Mouse (Mus musculus): ENCODE measurements around the gene Sh3bp1. TPM values are rescaled to one million over a fixed set of nuclear protein-coding genes. Genes with fewer than 3 reads are reported as not detected.
A peak's percentile ranks its signal among the peaks of the same experiment; 100 is the strongest.
"Not testable (repeated sequence)": the region's sequence is repeated elsewhere in the genome, so short reads cannot be mapped to it uniquely, and the experiment has no call there.

The Sh3bp1 gene
- polyA plus RNA-seq, 1 experiment from 2014 or later: 51.2 TPM

GRCm38 (mm10) chr15:78868826-78869233, 30.7 kb upstream of the Sh3bp1 start:
- WGBS: 75% methylated on average over 7 of the region's 7 CpGs
- H3K27ac ChIP-seq: peak overlapping the region; percentile 84
- no peaks in the 10 kb centered on the region for H3K36me3 ChIP-seq
- H3K4me1 ChIP-seq: peaks cover 28% of the 10 kb centered on the region
- DNase-seq (ENCODE audit: low spot score): no peak
- no peaks in the 10 kb centered on the region for H3K9me3 ChIP-seq (replicated peaks)
- H3K4me3 ChIP-seq: peak overlapping the region; percentile 6; the same call in 1 of the 2 replicates
- H3K27me3 ChIP-seq (ENCODE audit: low read depth, poor library complexity, severe bottlenecking): no peaks in the 10 kb centered on the region; the same call in 1 of the 2 replicates

GRCm38 (mm10) chr15:78869775-78870174, 29.8 kb upstream of the Sh3bp1 start:
- H3K4me1 ChIP-seq: peaks cover 24% of the 10 kb centered on the region
- WGBS: 26% methylated on average over 6 of the region's 6 CpGs
- peak overlapping the region; percentile 84; the same call in 1 of the 2 replicates for H3K27ac ChIP-seq
- no peak overlapping the region for H3K4me3 ChIP-seq
- H3K36me3 ChIP-seq: no peaks in the 10 kb centered on the region
- H3K9me3 ChIP-seq (replicated peaks): no peaks in the 10 kb centered on the region
- peak; percentile 62 for DNase-seq (ENCODE audit: low spot score)
- no peaks in the 10 kb centered on the region; the same call in 1 of the 2 replicates for H3K27me3 ChIP-seq (ENCODE audit: low read depth, poor library complexity, severe bottlenecking)

GRCm38 (mm10) chr15:78872021-78872608, 27.5 kb upstream of the Sh3bp1 start:
- H3K27ac ChIP-seq: 0 out of 2 replicates have a peak overlapping the region, but pooled peaks have one; percentile 33
- no peaks in the 10 kb centered on the region for H3K36me3 ChIP-seq
- peaks cover 38% of the 10 kb centered on the region for H3K4me1 ChIP-seq
- no peak overlapping the region for H3K4me3 ChIP-seq
- WGBS: 56% methylated on average over 5 of the region's 5 CpGs
- no peaks in the 10 kb centered on the region for H3K9me3 ChIP-seq (replicated peaks)
- H3K27me3 ChIP-seq (ENCODE audit: low read depth, poor library complexity, severe bottlenecking): no peaks in the 10 kb centered on the region
- DNase-seq (ENCODE audit: low spot score): no peak

- no peak for DNase-seq (ENCODE audit: low spot score)
- 59% methylated on average over 13 of the region's 13 CpGs for WGBS
- H3K27me3 ChIP-seq (ENCODE audit: low read depth, poor library complexity, severe bottlenecking): no peaks in the 10 kb centered on the region
- peaks cover 30% of the 10 kb centered on the region for H3K4me1 ChIP-seq
- H3K27ac ChIP-seq: 0 out of 2 replicates have a peak overlapping the region, but pooled peaks have one; percentile 30
- no peak overlapping the region for H3K4me3 ChIP-seq
- H3K9me3 ChIP-seq (replicated peaks): no peaks in the 10 kb centered on the region
- 0 out of 2 replicates have a peak, but pooled peaks cover under 1% of the 10 kb centered on the region for H3K36me3 ChIP-seq
Measured at GRCm38 (mm10) chr15:78873803-78874435, 25.6 kb upstream of the Sh3bp1 start.

- Histone ChIP-seq H3K27ac (peak overlapping the region; percentile 97; the same call in 1 of the 2 replicates), H3K4me3 (no peak overlapping the region), H3K27me3 (ENCODE audit: low read depth, poor library complexity, severe bottlenecking) (no peaks in the 10 kb centered on the region), H3K9me3 (replicated peaks) (no peaks in the 10 kb centered on the region), H3K36me3 (peaks cover 7% of the 10 kb centered on the region; the same call in 1 of the 2 replicates), H3K4me1 (peaks cover 34% of the 10 kb centered on the region)
- no peak for DNase-seq (ENCODE audit: low spot score)
- 76% methylated on average over 8 of the region's 8 CpGs for WGBS
Measured at GRCm38 (mm10) chr15:78874989-78875388, 24.6 kb upstream of the Sh3bp1 start.

- Histone ChIP-seq H3K27ac (peak overlapping the region; percentile 97; the same call in 1 of the 2 replicates), H3K4me1 (peaks cover 34% of the 10 kb centered on the region), H3K27me3 (ENCODE audit: low read depth, poor library complexity, severe bottlenecking) (no peaks in the 10 kb centered on the region), H3K4me3 (peak overlapping the region; percentile 83; the same call in 1 of the 2 replicates), H3K36me3 (peaks cover 12% of the 10 kb centered on the region), H3K9me3 (replicated peaks) (no peaks in the 10 kb centered on the region)
- 85% methylated on average over 5 of the region's 5 CpGs for WGBS
- DNase-seq (ENCODE audit: low spot score): no peak
Measured at GRCm38 (mm10) chr15:78875537-78875936, 24.0 kb upstream of the Sh3bp1 start.

GRCm38 (mm10) chr15:78876258-78876696, 23.3 kb upstream of the Sh3bp1 start:
- peak overlapping the region; percentile 83 for H3K4me3 ChIP-seq
- no peaks in the 10 kb centered on the region for H3K27me3 ChIP-seq (ENCODE audit: low read depth, poor library complexity, severe bottlenecking)
- peaks cover 34% of the 10 kb centered on the region for H3K4me1 ChIP-seq
- DNase-seq (ENCODE audit: low spot score): peak; percentile 88
- peak overlapping the region; percentile 97 for H3K27ac ChIP-seq
- 5% methylated on average over 17 of the region's 17 CpGs for WGBS
- H3K9me3 ChIP-seq (replicated peaks): no peaks in the 10 kb centered on the region
- peaks cover 20% of the 10 kb centered on the region for H3K36me3 ChIP-seq

GRCm38 (mm10) chr15:78876991-78877809, 22.4 kb upstream of the Sh3bp1 start, which contains the start of gene Gga1:
Gga1 (plus strand) TSS chr15:78877190.
- H3K36me3 ChIP-seq: peaks cover 29% of the 10 kb centered on the region
- H3K4me1 ChIP-seq: peaks cover 34% of the 10 kb centered on the region
- 1% methylated on average over 79 of the region's 95 CpGs for WGBS

GRCm38 (mm10) chr15:78877810-78878390, 21.7 kb upstream of the Sh3bp1 start:
- DNase-seq (ENCODE audit: low spot score): no peak
- H3K27ac ChIP-seq: peak overlapping the region; percentile 97
- H3K36me3 ChIP-seq: peaks cover 36% of the 10 kb centered on the region
- peaks cover 34% of the 10 kb centered on the region for H3K4me1 ChIP-seq
- no peaks in the 10 kb centered on the region for H3K9me3 ChIP-seq (replicated peaks)
- peak overlapping the region; percentile 83 for H3K4me3 ChIP-seq
- H3K27me3 ChIP-seq (ENCODE audit: low read depth, poor library complexity, severe bottlenecking): no peaks in the 10 kb centered on the region
- WGBS: 2% methylated on average over 16 of the region's 17 CpGs

More at GRCm38 (mm10) chr15:78876991-78877809, 22.4 kb upstream of the Sh3bp1 start, which contains the start of gene Gga1:
- Histone ChIP-seq H3K27ac (peak within 1 kb of the TSS; percentile 97), H3K9me3 (replicated peaks) (no peaks in the 10 kb centered on the region), H3K4me3 (peak within 1 kb of the TSS; percentile 83), H3K27me3 (ENCODE audit: low read depth, poor library complexity, severe bottlenecking) (no peaks in the 10 kb centered on the region)
- peak; percentile 98 for DNase-seq (ENCODE audit: low spot score)

- Histone ChIP-seq H3K27ac (peak overlapping the region; percentile 64), H3K36me3 (peaks cover 46% of the 10 kb centered on the region), H3K4me1 (peaks cover 34% of the 10 kb centered on the region), H3K4me3 (peak overlapping the region; percentile 16; the same call in 1 of the 2 replicates)
- WGBS: 51% methylated on average over 7 of the region's 7 CpGs
- not testable (repeated sequence) for DNase-seq (ENCODE audit: low spot score); H3K27me3 ChIP-seq (ENCODE audit: low read depth, poor library complexity, severe bottlenecking); H3K9me3 ChIP-seq (replicated peaks)
Measured at GRCm38 (mm10) chr15:78878792-78879516, 20.6 kb upstream of the Sh3bp1 start.

GRCm38 (mm10) chr15:78880432-78880831, 19.1 kb upstream of the Sh3bp1 start:
- no peak for DNase-seq (ENCODE audit: low spot score)
- H3K27ac ChIP-seq: peak overlapping the region; percentile 11
- H3K36me3 ChIP-seq: peaks cover 60% of the 10 kb centered on the region
- no peaks in the 10 kb centered on the region for H3K27me3 ChIP-seq (ENCODE audit: low read depth, poor library complexity, severe bottlenecking)
- H3K9me3 ChIP-seq (replicated peaks): no peaks in the 10 kb centered on the region
- H3K4me3 ChIP-seq: no peak overlapping the region
- 94% methylated on average over 8 of the region's 8 CpGs for WGBS
- peaks cover 29% of the 10 kb centered on the region for H3K4me1 ChIP-seq

- Histone ChIP-seq H3K36me3 (peaks cover 74% of the 10 kb centered on the region), H3K27me3 (ENCODE audit: low read depth, poor library complexity, severe bottlenecking) (no peaks in the 10 kb centered on the region), H3K4me1 (peaks cover 16% of the 10 kb centered on the region), H3K4me3 (no peak overlapping the region), H3K9me3 (replicated peaks) (no peaks in the 10 kb centered on the region), H3K27ac (no peak overlapping the region)
- no peak for DNase-seq (ENCODE audit: low spot score)
- 86% methylated on average over 3 of the region's 3 CpGs for WGBS
Measured at GRCm38 (mm10) chr15:78881828-78882227, 17.7 kb upstream of the Sh3bp1 start.
